Mouse (Mus musculus) MEL (cell line): ENCODE measurements around the gene Zkscan2. TPM values are rescaled to one million over a fixed set of nuclear protein-coding genes. Genes with fewer than 3 reads are reported as not detected.

Experiments
- DNase-seq: peaks from one replicate; pipeline ENCODE4 v3.0.0; 2011; ENCODE audit warnings: low read depth, low spot score
- H3K27ac ChIP-seq: 2 replicates; pipeline ENCODE4 v1.5.1; 2012; ENCODE audit warnings: low read depth, mild to moderate bottlenecking, control low read depth, low read length, moderate library complexity; ENCODE audit not compliant: control insufficient read depth
- H3K27me3 ChIP-seq, 2 experiments: fragments of 150-350 bp in 1 of 2; sonication (generic) in 1 of 2; 2 replicates each; pipeline ENCODE4 v1.6.1; 2012; ENCODE audit warnings: low read length in 2 of 2, mild to moderate bottlenecking in 2 of 2, improper control_type of control experiment in 1 of 2, moderate library complexity in 1 of 2; ENCODE audit not compliant: insufficient read depth in 2 of 2, control insufficient read depth in 1 of 2
- H3K36me3 ChIP-seq, 2 experiments: 2 replicates each; pipeline ENCODE4 v1.6.1; 2012 to 2014; ENCODE audit warnings: low read length in 2 of 2, improper control_type of control experiment in 1 of 2, inconsistent platforms in 1 of 2, mild to moderate bottlenecking in 1 of 2; ENCODE audit not compliant: insufficient read depth in 2 of 2, control insufficient read depth in 1 of 2
- H3K4me1 ChIP-seq, 2 experiments: fragments of 150-350 bp in 1 of 2; sonication (generic) in 1 of 2; 2 replicates each; pipeline ENCODE4 v1.6.1; 2012; ENCODE audit warnings: low read length in 2 of 2, improper control_type of control experiment in 1 of 2, mild to moderate bottlenecking in 1 of 2; ENCODE audit not compliant: insufficient read depth in 2 of 2, control insufficient read depth in 1 of 2
- H3K4me3 ChIP-seq, 2 experiments: fragments of 150-350 bp in 1 of 2; sonication (generic) in 1 of 2; 2 replicates each; pipeline ENCODE4 v1.5.1; 2012; ENCODE audit warnings: low read depth in 2 of 2, low read length in 2 of 2, mild to moderate bottlenecking in 2 of 2, moderate library complexity in 2 of 2, control low read depth in 1 of 2, improper control_type of control experiment in 1 of 2; ENCODE audit not compliant: control insufficient read depth in 1 of 2, insufficient read depth in 1 of 2
- H3K79me2 ChIP-seq: 2 replicates; pipeline ENCODE4 v1.6.1; 2012; ENCODE audit warnings: mild to moderate bottlenecking, low read length, moderate library complexity; ENCODE audit not compliant: control insufficient read depth, poor library complexity, insufficient read depth
- H3K9ac ChIP-seq: 2 replicates; pipeline ENCODE4 v1.6.1; 2012; ENCODE audit warnings: low read depth, mild to moderate bottlenecking, control low read depth, low read length, moderate library complexity; ENCODE audit not compliant: control insufficient read depth, poor library complexity, severe bottlenecking
- H3K9me3 ChIP-seq: fragments of 150-350 bp; sonication (generic); replicated peaks from 2 replicates; pipeline ENCODE4 v1.6.1; 2012; ENCODE audit warnings: mild to moderate bottlenecking, low read length, improper control_type of control experiment, moderate library complexity; ENCODE audit not compliant: insufficient read depth
- BHLHE40 ChIP-seq: IDR thresholded peaks from 2 replicates; pipeline ENCODE4 v1.6.1; 2012; ENCODE audit warnings: low read depth, mild to moderate bottlenecking, inconsistent platforms, low read length, improper control_type of control experiment, borderline replicate concordance
- CHD2 ChIP-seq: IDR thresholded peaks from 2 replicates; pipeline ENCODE4 v1.6.1; 2011; ENCODE audit warnings: low read length, improper control_type of control experiment
- ELF1 ChIP-seq: IDR thresholded peaks from 2 replicates; pipeline ENCODE4 v1.6.1; 2014; ENCODE audit warnings: low read depth, mild to moderate bottlenecking, inconsistent platforms, low read length, improper control_type of control experiment, moderate library complexity
- GABPA ChIP-seq: IDR thresholded peaks from 2 replicates; pipeline ENCODE4 v1.6.1; 2012; ENCODE audit warnings: low read depth, mild to moderate bottlenecking, inconsistent platforms, low read length, improper control_type of control experiment, moderate library complexity
- JUND ChIP-seq: IDR thresholded peaks from 2 replicates; pipeline ENCODE4 v1.6.1; 2011; ENCODE audit warnings: low read depth, mild to moderate bottlenecking, improper control_type of control experiment, low read length
- KAT2A ChIP-seq: conservative IDR thresholded peaks from 2 replicates; pipeline ENCODE4 v1.6.1; 2012; ENCODE audit warnings: low read depth, low read length, improper control_type of control experiment, inconsistent platforms
- MAX ChIP-seq: IDR thresholded peaks from 2 replicates; pipeline ENCODE4 v1.6.1; 2011; ENCODE audit warnings: low read length, improper control_type of control experiment
- MAZ ChIP-seq: IDR thresholded peaks from 2 replicates; pipeline ENCODE4 v1.6.1; 2012; ENCODE audit warnings: low read depth, mild to moderate bottlenecking, inconsistent platforms, low read length, improper control_type of control experiment
- MEF2A ChIP-seq: IDR thresholded peaks from 2 replicates; pipeline ENCODE4 v1.6.1; 2014; ENCODE audit warnings: low read depth, mild to moderate bottlenecking, inconsistent platforms, low read length, improper control_type of control experiment; ENCODE audit not compliant: poor library complexity, insufficient replicate concordance, severe bottlenecking; ENCODE audit errors: extremely low read depth
- MXI1 ChIP-seq: IDR thresholded peaks from 2 replicates; pipeline ENCODE4 v1.6.1; 2011; ENCODE audit warnings: mild to moderate bottlenecking, low read depth, low read length, improper control_type of control experiment
- NELFE ChIP-seq: IDR thresholded peaks from 2 replicates; pipeline ENCODE4 v1.6.1; 2011; ENCODE audit warnings: low read depth, low read length, improper control_type of control experiment
- NRF1 ChIP-seq: IDR thresholded peaks from 2 replicates; pipeline ENCODE4 v1.6.1; 2014; ENCODE audit warnings: low read depth, mild to moderate bottlenecking, inconsistent platforms, low read length, improper control_type of control experiment, moderate library complexity; ENCODE audit not compliant: poor library complexity, insufficient read depth, severe bottlenecking
- RAD21 ChIP-seq: IDR thresholded peaks from 2 replicates; pipeline ENCODE4 v1.6.1; 2011; ENCODE audit warnings: mild to moderate bottlenecking, low read depth, low read length, improper control_type of control experiment
- RCOR1 ChIP-seq: IDR thresholded peaks from 2 replicates; pipeline ENCODE4 v1.6.1; 2012; ENCODE audit warnings: low read depth, mild to moderate bottlenecking, inconsistent platforms, low read length, improper control_type of control experiment
- TAL1 ChIP-seq: IDR thresholded peaks from 2 replicates; pipeline ENCODE4 v1.6.1; 2012; ENCODE audit warnings: mild to moderate bottlenecking, inconsistent platforms, low read length, moderate library complexity, mixed read lengths
- USF1 ChIP-seq: IDR thresholded peaks from 2 replicates; pipeline ENCODE4 v1.6.1; 2014; ENCODE audit warnings: low read depth, mild to moderate bottlenecking, inconsistent platforms, low read length, improper control_type of control experiment, moderate library complexity
- USF2 ChIP-seq, 2 experiments: IDR thresholded peaks; 2 replicates each; pipeline ENCODE4 v1.6.1; 2011 to 2012; ENCODE audit warnings: improper control_type of control experiment in 2 of 2, low read length in 2 of 2, borderline replicate concordance in 1 of 2, inconsistent platforms in 1 of 2, low read depth in 1 of 2, mild to moderate bottlenecking in 1 of 2; ENCODE audit not compliant: insufficient read depth in 1 of 2
- ZMIZ1 ChIP-seq: IDR thresholded peaks from 2 replicates; pipeline ENCODE4 v1.6.1; 2012; ENCODE audit warnings: low read depth, mild to moderate bottlenecking, inconsistent platforms, low read length, improper control_type of control experiment, moderate library complexity
- polyA plus RNA-seq, 2 experiments: library from polyadenylated mRNA; stranded (reverse) in 1 of 2; unstranded in 1 of 2; fragments of >175 nt in 1 of 2; fragments of >200 nt in 1 of 2; gene quantifications; 2 replicates each; pipeline versions ENCODE4 v1.2.1 to v1.2.4; 2012; ENCODE audit warnings: low replicate concordance in 2 of 2, low read depth in 1 of 2; ENCODE audit not compliant: insufficient read length in 2 of 2, insufficient read depth in 1 of 2, missing spikeins in 1 of 2
- total RNA-seq: library from RNA; depleted of rRNA; stranded (reverse); fragments of 300-350 nt; gene quantifications from 2 replicates; pipeline ENCODE4 v1.2.3, GENCODE M21; 2012

Zkscan2 gene
- total and polyA plus RNA-seq, 3 experiments: not detected

GRCm38 (mm10) chr7:123448794-123449193 lies 51.5 kb downstream of the Zkscan2 start:
- no peak overlapping the region for H3K27ac ChIP-seq
- no peak for TF ChIP-seq MAZ
- TF ChIP-seq ZMIZ1: no peak
- no peak for TF ChIP-seq RCOR1
- no peak for TF ChIP-seq JUND
- no peak for TF ChIP-seq RAD21
- TF ChIP-seq NRF1: no peak
- no peak for TF ChIP-seq KAT2A
- TF ChIP-seq USF1: no peak
- TF ChIP-seq NELFE: no peak
- no peak for TF ChIP-seq ELF1
- no peak for TF ChIP-seq MXI1
- no peaks in the 10 kb centered on the region for H3K9me3 ChIP-seq
- H3K4me1 ChIP-seq: no peaks in the 10 kb centered on the region
- no peak for DNase-seq
- H3K27me3 ChIP-seq: no peaks in the 10 kb centered on the region
- H3K4me3 ChIP-seq: no peak overlapping the region
- H3K79me2 ChIP-seq: no peaks in the 10 kb centered on the region
- H3K36me3 ChIP-seq: no peaks in the 10 kb centered on the region
- no peak overlapping the region for H3K9ac ChIP-seq

GRCm38 (mm10) chr7:123442079-123442478 lies 58.2 kb downstream of the Zkscan2 start:
- Histone ChIP-seq H3K9ac (no peak overlapping the region), H3K27me3 (no peaks in the 10 kb centered on the region), H3K79me2 (no peaks in the 10 kb centered on the region), H3K4me1 (no peaks in the 10 kb centered on the region), H3K36me3 (no peaks in the 10 kb centered on the region), H3K9me3 (no peaks in the 10 kb centered on the region), H3K27ac (no peak overlapping the region), H3K4me3 (no peak overlapping the region)
- TF ChIP-seq TAL1 (no peak), ELF1 (no peak), GABPA (no peak), BHLHE40 (no peak)
- no peak for DNase-seq

DNA sequence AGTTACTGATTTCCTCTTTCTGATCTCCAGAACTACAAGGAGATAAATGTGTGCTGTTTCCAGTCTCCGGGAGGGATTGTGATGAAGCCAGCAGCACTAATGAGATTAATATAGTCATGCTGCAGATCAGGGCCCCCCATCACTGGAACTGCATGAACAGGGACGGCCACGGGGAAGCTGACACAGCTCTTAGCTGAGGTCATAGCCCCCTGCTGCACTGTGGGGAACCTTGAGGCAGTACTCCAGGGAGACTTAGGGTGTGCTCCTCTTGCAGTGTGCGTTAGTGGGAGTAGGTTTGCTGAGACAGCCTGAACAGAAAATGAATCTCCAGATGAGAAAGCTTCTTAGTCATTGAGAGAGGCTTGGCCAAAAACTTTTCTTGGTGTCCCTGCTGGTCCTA lies 69.0 kb downstream of the Zkscan2 start:
- no peaks in the 10 kb centered on the region for H3K9me3 ChIP-seq
- no peaks in the 10 kb centered on the region for H3K4me1 ChIP-seq
- no peaks in the 10 kb centered on the region for H3K27me3 ChIP-seq
- H3K27ac ChIP-seq: no peak overlapping the region
- H3K4me3 ChIP-seq: no peak overlapping the region
- no peaks in the 10 kb centered on the region for H3K36me3 ChIP-seq
- DNase-seq: no peak
- H3K9ac ChIP-seq: no peak overlapping the region
- TF ChIP-seq MEF2A (no peak), CHD2 (no peak), ZMIZ1 (no peak), MXI1 (no peak), MAX (no peak), USF2 (IDR thresholded peaks at IDR 0.05; ENCODE audit: borderline replicate concordance in 1 of 2, insufficient read depth in 1 of 2, low read depth in 1 of 2, low read length in 2 of 2) (no peak)
- TF ChIP-seq, all 39 proteins: peak for 0
- H3K79me2 ChIP-seq: no peaks in the 10 kb centered on the region
